Mouse (Mus musculus) left cerebral cortex, postnatal 10 days (tissue): ENCODE data around the gene Igdcc3. TPM values are rescaled to one million over a fixed set of nuclear protein-coding genes. Genes with fewer than 3 reads are reported as not detected.

Experiments used
- DNase-seq, 2 experiments: peaks; one replicate each; pipeline ENCODE4 v3.0.0; 2021 to 2022; ENCODE audit warnings: low spot score in 2 of 2, mixed read lengths in 1 of 2; ENCODE audit errors: extremely low spot score in 1 of 2
- intact Hi-C: fragments of 180-260 bp; cut with DNase I; formaldehyde crosslinking; loops from one replicate; pipeline ENCODE4 v1.15.1; 2025
- total RNA-seq, 2 experiments: library from RNA; stranded (reverse); gene quantifications; 2 replicates each; pipeline ENCODE4 v1.2.3; 2021

Gene Igdcc3
- 1 to 10 TPM; 2.5 to 4.2 TPM for total RNA-seq

- intact Hi-C loops = loop anchor here (2.0 to 5.0 kb wide), 2 partner anchors 48 to 141 kb away; no protein-coding TSS in a partner anchor
- DNase-seq = peak in 1 of 2 experiments; percentile 83
These were observed at the start of gene Igdcc3 for GRCm38 (mm10) chr9:65140936-65141305. Igdcc3 (plus strand) TSS chr9:65141189.

GRCm38 (mm10) chr9:65094237-65094636 lies 46.8 kb upstream of the Igdcc3 start:
- intact Hi-C loops = no loop called here
- DNase-seq = peak; percentile 44 to 86

GRCm38 (mm10) chr9:65100991-65101685 lies 39.9 kb upstream of the Igdcc3 start, which contains the start of gene Igdcc4:
Igdcc4 (plus strand) TSS chr9:65101486.
- intact Hi-C loops = no loop called here
- peak in 1 of 2 experiments; percentile 67 for DNase-seq

GRCm38 (mm10) chr9:65101686-65102376 lies 39.2 kb upstream of the Igdcc3 start:
- DNase-seq = peak; percentile 38 to 77
- intact Hi-C loops = no loop called here

GRCm38 (mm10) chr9:65102377-65103172 lies 38.4 kb upstream of the Igdcc3 start:
- peak; percentile 37 to 76 for DNase-seq
- intact Hi-C loops = no loop called here

- intact Hi-C loops = no loop called here
- peak in 1 of 2 experiments; percentile 40 for DNase-seq
These were observed 37.7 kb upstream of the Igdcc3 start for GRCm38 (mm10) chr9:65103173-65103752.

GRCm38 (mm10) chr9:65106821-65107220 lies 34.2 kb upstream of the Igdcc3 start:
- intact Hi-C loops = no loop called here
- no peak for DNase-seq

- DNase-seq = no peak
- intact Hi-C loops = no loop called here
These were observed 33.1 kb upstream of the Igdcc3 start for GRCm38 (mm10) chr9:65107893-65108292.

- intact Hi-C loops = no loop called here
- peak; percentile 68 to 78 for DNase-seq
These were observed 31.6 kb upstream of the Igdcc3 start for GRCm38 (mm10) chr9:65109132-65110072.

GRCm38 (mm10) chr9:65111698-65112097 lies 29.3 kb upstream of the Igdcc3 start:
- intact Hi-C loops = no loop called here
- DNase-seq = no peak

GRCm38 (mm10) chr9:65113694-65114093 lies 27.3 kb upstream of the Igdcc3 start:
- intact Hi-C loops = no loop called here
- no peak for DNase-seq

- no peak for DNase-seq
- intact Hi-C loops = no loop called here
These were observed 25.1 kb upstream of the Igdcc3 start for GRCm38 (mm10) chr9:65115891-65116290.

GRCm38 (mm10) chr9:65117516-65117915 lies 23.5 kb upstream of the Igdcc3 start:
- intact Hi-C loops = no loop called here
- DNase-seq = no peak

GRCm38 (mm10) chr9:65120935-65121334 lies 20.1 kb upstream of the Igdcc3 start:
- intact Hi-C loops = loop anchor here (5.0 kb wide), 1 partner anchor 34 kb away; no protein-coding TSS in a partner anchor
- DNase-seq = peak; percentile 67 to 73

GRCm38 (mm10) chr9:65122545-65122944 lies 18.4 kb upstream of the Igdcc3 start:
- intact Hi-C loops = loop anchor here (5.0 kb wide), 1 partner anchor 35 kb away; no protein-coding TSS in a partner anchor
- peak; percentile 75 to 76 for DNase-seq

- DNase-seq = peak in 1 of 2 experiments; percentile 79
- intact Hi-C loops = loop anchor here (5.0 kb wide), 1 partner anchor 36 kb away; no protein-coding TSS in a partner anchor
These were observed 17.3 kb upstream of the Igdcc3 start for GRCm38 (mm10) chr9:65123552-65124168.

- peak in 1 of 2 experiments; percentile 72 for DNase-seq
- intact Hi-C loops = no loop called here
These were observed 12.7 kb upstream of the Igdcc3 start for GRCm38 (mm10) chr9:65128123-65128815.
